Mouse (Mus musculus) NIH3T3 (cell line): ENCODE measurements around the gene Gm1123.

Experiments
- DNase-seq: peaks from one replicate; pipeline ENCODE4 v3.0.0-alpha.2; 2012; ENCODE audit warnings: low read depth

Gene Gm1123

GRCm38 (mm10) chr9:99001326-99001725 is 34.2 kb downstream of the Gm1123 start:
- no peak for DNase-seq

DNA sequence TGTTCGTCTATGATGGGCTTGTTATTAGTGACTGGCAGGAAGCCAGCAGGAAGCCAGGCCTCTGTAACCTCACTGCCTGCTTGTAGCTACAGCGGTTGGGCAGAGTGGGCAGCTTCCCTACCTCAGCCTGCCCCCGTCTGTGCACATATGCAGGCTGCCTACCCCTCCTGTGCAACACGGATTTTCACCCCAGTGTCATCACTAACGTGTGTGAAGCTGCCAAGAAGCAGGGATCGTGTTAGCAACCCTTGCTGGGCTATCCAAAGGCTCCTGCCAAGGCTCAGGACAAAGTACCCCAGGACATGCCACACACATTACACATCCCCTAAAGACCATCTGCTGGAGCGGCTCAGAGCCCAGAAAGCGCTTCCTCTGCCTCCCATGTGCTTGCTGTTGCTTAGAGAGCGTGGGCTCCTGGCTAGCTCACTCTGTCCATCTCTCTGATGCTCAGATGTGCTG is 35.6 kb downstream of the Gm1123 start:
- no peak for DNase-seq

GRCm38 (mm10) chr9:98994103-98994502 is 41.4 kb downstream of the Gm1123 start:
- DNase-seq, result no peak

- peak; percentile 24 for DNase-seq
Measured at GRCm38 (mm10) chr9:98987131-98987530, 48.4 kb downstream of the Gm1123 start.

- peak; percentile 29 for DNase-seq
Measured at GRCm38 (mm10) chr9:98986476-98987096, 48.9 kb downstream of the Gm1123 start.

- peak; percentile 99 for DNase-seq
Measured at GRCm38 (mm10) chr9:98985800-98986475, 49.6 kb downstream of the Gm1123 start, which contains the start of gene Faim. Gene Faim (plus strand): TSS chr9:98986373.

- peak; percentile 95 for DNase-seq
Measured at GRCm38 (mm10) chr9:98979431-98980416, 55.8 kb downstream of the Gm1123 start.

DNA sequence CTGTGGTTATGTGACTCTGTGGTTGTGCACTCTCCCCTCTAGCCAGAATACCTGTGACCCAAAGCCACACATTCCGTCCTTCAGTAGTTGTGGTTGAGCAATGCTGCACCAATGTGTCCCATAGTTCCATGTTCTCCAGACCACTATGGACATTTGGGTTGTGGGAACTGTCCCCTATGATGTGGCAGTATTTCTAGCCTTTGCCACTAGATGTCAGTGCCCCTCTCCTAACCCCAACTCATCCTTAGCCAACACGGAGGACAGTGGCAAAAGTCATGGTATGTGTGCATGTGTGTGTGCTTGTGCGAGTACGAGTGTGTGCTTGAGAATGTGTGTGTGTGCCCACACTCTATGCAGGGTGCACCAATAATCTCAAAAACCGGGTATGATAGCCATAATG is 59.0 kb downstream of the Gm1123 start:
- no peak for DNase-seq

DNA sequence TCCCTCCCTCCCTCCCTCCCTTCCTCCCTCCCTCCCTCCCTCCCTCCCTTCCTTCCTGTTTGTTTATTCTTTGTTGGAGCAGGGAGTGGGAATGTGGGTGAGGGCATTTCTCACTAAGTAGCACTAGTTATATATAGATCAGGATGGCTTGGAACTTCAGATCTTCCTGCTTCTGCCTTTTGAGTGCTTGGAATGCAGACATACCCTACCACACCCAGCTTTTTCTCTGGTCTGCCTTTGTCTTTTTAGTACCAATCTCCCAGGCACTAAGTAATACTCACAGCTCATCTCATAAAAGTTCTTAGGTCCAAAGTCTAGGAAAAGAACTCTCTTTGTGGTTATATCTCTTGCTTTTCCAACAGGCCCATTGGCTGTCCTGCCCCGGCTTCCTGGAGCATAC is 59.4 kb downstream of the Gm1123 start:
- no peak for DNase-seq

- DNase-seq, result no peak
Measured at GRCm38 (mm10) chr9:98974898-98975297, 60.6 kb downstream of the Gm1123 start.

GRCm38 (mm10) chr9:98973561-98973960 is 62.0 kb downstream of the Gm1123 start:
- no peak for DNase-seq

DNA sequence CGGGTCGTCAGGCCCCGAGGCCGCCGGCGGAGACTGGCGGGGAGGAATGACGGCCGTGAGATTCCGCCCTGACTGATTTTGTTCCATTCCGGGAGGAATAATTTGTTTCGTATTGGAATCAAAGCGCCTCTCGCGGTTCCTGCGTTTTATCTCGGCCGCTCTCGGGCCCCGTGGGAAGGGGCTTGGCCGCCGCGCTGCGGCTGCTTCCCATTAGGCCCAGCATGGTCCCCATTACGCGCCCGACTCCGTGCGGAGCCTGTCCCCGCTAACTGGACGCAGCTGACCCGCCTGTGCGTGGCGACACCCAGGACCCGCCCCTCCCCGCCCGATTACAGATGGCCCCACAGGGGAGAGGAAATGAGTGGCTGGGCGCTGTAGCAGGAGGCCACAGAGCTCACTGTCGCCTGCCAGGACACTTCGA is 62.4 kb downstream of the Gm1123 start:
- DNase-seq, result no peak

DNA sequence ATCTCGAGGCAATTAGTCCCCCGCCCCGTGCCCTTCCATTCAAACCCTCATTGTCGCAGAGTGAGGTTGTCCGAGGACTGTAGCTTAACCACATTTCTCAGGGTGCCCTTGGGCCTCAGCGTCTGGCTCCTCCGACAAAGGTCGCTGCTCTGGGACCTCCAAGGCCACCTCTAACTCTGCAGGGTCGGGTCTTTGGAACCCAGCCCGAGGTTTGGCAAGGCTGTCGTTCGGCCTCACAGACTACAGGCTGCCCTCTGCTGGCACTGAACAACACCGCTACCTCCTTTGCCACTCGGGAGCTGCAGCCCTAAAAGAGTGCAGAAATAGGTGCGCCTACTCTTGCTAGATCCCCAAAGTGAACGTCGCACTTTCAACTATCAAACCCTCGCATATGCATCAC is 70.4 kb downstream of the Gm1123 start:
- peak; percentile 6 for DNase-seq

DNA sequence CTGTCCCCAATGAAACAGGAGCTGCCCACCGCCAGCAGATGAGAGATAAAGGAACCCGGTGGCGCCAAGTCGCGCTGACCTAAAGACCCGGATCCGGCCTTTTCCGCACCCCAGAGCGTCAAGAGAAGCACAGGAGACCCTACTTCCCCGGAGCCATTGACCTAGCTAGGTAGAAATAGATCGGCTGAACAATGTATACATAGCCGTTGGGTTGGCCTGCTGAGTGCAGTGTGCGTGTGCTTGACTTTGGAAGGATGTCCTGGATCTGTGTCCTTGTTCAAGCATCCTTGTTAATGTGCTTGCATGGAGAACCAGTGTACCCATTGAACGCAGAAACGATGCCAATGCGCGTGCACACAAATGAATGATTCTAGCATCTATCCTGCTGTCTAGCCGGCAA is 71.9 kb downstream of the Gm1123 start:
- DNase-seq, result no peak

- no peak for DNase-seq
Measured at GRCm38 (mm10) chr9:98962478-98963142, 72.9 kb downstream of the Gm1123 start.

GRCm38 (mm10) chr9:98961591-98962477 is 73.7 kb downstream of the Gm1123 start:
- DNase-seq, result no peak

DNA sequence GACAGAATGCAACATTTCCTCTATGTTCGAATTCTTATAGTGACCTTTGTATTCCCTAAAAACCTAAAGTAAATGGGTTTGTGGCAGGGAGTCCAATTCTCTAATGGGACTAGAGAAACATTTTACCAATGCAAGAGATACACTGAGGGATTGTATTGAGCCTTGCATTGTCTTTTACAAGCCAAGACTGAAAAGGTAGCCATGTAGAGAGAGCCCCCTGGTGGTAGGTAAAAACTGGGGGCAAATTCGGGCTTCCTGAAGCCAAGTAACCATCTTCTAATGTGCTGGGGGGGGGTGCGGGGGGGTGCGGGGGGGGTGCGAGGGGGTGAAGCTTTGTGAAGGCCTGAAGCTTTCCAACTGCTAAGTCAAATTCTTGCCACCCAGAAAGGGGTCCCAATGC is 75.2 kb downstream of the Gm1123 start:
- peak; percentile 18 for DNase-seq

GRCm38 (mm10) chr9:98959851-98960250 is 75.7 kb downstream of the Gm1123 start:
- no peak for DNase-seq

DNA sequence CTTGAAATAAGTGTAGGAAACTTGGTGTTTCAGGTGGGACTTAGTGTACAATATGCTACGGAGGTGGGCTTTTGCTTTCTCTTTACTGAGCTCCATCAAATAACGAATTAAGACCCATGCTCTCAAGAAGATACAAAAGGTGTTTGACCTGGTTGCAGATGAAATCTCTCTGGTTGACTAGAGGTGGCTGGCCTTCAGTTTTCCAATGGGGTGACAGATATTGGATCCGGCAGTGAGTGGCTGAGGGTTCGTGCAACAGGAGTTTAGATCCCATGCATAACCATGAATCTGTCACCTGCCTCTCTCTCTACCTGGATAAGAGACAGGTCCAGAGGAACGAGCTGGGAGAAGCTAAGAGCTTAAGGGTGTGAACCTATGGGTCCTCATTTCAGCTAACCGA is 76.9 kb downstream of the Gm1123 start:
- no peak for DNase-seq

DNA sequence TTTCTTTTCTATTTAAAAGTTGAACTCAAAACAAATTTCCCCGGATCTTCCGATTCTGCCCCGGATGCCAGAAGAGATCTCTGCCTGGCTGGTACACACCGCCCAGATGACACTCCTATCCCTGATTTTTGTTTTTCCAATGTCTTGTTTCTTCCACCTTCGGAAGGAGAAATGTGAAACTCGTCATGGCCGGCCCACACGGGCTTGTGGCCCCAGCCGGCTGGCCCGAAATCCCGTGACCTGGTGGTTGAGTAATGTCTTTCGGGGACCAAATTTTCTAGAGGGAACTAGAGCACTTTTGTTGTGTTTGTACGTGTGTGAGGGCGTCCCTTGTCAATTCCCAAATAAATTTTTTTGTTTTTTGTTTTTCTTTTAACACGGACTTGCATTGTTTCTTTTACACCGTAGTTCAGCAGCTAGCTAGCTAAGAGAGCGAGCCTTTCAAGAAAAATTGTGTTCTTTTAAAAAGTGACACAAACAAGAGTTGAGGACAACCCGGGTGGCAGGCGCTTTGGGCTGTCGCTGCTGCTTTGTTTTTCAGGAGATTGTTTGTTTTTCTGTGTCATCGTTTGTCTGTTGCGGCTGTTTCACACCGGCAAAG is 77.7 kb downstream of the Gm1123 start:
- no peak for DNase-seq
